Mouse (Mus musculus): ENCODE measurements at regions not wholly inside any gene's neighbourhood (a gene's known extent, or its start where the extent isn't known, plus 50 kb on each side); places are given as distances from the start of the nearest gene placed in this dataset.

DNA sequence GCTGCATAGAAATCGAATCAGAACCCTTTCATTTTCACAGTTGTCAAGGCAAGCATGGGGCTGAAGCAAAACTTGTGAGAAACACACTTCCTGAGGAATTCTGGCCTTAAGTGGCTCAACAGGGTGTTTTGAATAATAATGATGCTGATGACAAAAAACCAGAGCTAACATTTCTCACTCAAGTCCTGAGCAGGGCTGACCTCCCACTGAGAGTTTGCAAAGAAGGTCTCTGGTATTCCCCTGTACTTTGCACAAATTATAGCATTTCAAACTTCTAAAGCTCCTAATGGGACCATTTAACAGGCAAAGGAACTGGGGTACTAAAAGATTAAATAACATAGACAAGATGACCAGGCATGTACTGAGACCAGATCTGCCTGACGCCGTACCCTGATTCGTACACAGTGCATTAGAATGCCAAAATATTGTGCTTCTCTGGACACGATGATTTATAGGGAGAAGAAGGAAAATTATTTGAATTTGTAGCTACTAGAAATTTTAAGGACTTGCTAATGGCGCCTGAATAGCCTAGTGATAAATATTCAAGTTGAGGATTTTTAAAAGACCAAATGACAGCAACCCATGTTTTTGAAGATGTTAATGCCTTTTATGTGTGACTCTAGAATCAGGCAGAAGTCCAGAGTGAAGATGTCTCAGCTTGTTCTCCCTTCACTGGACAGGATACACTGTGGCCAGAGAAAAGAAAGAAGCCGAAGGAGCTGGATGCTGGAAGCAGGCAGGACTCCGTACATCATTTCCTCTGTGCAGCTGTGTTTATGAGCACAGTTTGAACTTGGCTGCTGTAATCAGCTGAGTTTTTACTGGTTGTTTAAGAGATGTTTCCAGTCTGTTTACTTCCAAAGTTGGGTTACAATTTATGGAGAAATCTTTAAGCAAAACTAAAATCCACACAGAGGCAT lies 1056.7 kb downstream of the Fam19a2 start:
- no peak for DNase-seq (ENCODE audit: low read depth, low spot score)

GRCm38 (mm10) chr10:124332491-124332890 lies 1056.8 kb downstream of the Slc16a7 start:
- DNase-seq (ENCODE audit: low read depth, low spot score): no peak

GRCm38 (mm10) chr10:124338923-124339322 lies 1050.3 kb downstream of the Slc16a7 start:
- DNase-seq (ENCODE audit: low read depth, low spot score): no peak

GRCm38 (mm10) chr10:124349300-124349699 lies 1040.0 kb downstream of the Slc16a7 start:
- peak; percentile 8 for DNase-seq (ENCODE audit: low read depth, low spot score)

DNA sequence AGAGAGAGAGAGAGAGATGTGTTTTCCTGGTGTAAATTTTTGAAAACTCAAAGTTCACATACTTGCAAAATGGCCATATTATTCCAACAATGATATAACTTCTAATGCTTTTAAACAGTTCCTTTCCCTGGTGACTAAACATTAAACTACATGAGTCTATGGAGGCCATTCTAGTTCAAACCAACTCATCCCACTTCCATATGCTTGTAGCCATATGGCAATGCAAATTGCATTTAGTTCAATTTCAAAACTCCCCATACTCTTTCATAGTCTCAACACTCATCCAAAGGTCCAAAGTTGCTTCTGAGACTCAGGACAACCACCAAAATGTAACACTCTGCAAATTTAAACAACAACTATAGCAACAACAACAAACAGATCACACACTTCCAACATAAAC lies 1026.5 kb downstream of the Slc16a7 start:
- DNase-seq (ENCODE audit: low read depth, low spot score): no peak

DNA sequence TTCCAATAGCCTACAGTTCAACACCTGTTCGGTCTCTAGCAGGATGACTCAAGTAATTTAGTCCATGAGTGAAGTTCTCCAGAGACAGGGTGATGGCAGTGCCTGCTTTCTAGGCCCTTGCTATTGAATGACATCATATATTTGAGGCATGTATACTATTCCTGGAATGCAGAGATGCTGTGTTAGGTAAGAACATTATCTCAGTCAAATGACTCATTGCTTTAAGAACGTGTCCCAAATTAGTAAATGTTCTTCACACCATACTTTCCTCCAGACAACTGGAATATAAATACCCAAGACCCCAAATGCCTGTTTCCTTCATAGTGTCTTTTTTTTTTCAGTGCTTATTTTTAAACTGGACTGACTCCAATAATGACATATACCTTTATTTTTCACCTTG lies 1018.3 kb downstream of the Slc16a7 start:
- DNase-seq (ENCODE audit: low read depth, low spot score): no peak

DNA sequence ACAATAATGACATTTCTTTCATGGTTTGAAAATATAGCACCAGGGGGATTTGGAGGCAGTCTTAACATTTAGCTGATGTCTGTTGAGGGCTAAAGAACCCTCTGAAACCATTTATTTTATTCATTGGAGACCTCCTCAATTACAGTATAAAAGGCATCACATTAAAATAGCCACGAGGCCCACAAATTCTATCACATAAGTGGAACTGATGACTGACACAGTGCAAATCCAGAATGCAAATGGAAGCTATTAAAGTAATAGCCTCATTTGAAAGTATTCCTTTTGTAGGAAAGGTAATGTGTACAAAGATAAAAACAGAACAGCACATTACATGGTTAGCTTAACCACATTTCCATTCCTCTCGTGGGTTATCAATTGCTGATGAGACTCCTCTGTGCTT lies 986.6 kb downstream of the Slc16a7 start:
- DNase-seq (ENCODE audit: low read depth, low spot score): no peak

GRCm38 (mm10) chr10:124409633-124410032 lies 979.6 kb downstream of the Slc16a7 start:
- no peak for DNase-seq (ENCODE audit: low read depth, low spot score)

DNA sequence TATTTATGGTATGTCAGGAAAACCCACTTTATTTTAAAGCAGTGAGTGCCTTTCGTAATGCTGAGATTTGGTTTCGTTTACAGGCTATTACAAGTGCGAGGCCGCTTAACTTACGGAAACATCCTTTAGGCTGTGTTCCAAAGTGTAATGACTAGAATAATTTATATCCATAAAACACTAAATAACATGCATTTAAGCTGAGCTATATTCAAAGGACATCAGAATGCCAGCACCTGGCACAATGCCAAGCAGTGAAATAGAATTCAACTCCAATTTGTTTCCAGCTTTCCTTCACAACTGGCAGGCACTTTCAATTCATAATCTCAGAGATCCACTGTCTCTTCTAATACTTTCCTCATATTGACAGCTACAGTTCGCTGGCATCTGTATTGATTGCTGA lies 972.7 kb downstream of the Slc16a7 start:
- no peak for DNase-seq (ENCODE audit: low read depth, low spot score)

GRCm38 (mm10) chr10:124423418-124423817 lies 965.8 kb downstream of the Slc16a7 start:
- no peak for DNase-seq (ENCODE audit: low read depth, low spot score)

All from embryo, embryonic 11.5 days (tissue).